26 mouse cellular contexts compared by ENCODE assay signal in the genomic region with DNA sequence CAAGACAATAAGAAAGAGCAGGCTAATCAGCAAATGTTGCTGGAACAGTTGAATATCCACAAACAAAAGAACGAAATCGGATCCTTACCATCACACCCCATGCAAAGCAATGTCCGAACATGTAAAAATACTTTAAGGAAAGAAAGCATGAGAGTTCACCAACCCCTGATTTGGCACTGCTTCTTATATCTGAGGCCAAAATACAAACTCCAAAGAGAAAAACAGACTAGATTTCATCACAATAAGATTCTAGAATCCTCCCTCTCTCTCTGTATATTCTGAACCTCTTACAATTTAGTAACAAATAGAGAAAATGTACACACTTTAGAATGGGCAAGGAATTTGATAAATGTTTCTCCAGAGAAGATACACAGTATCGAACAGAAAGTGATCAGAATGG.
DNase-seq lines count a peak whose midpoint lies in the region; ATAC-seq and TF ChIP-seq lines count a peak whose summit lies in the region.
"Had no signal": no experiment of that assay in that cellular context is flagged by ENCODE, and none has a peak within 500 bp of the region (broad histone marks: within the 10 kb centered on the region; RNA-seq: fewer than 3 reads in every experiment).

No protein-coding gene starts in this region.

- no peak overlapping the region for H3K27ac ChIP-seq in lung, postnatal 0 days (ENCODE audit: low read length)
- peak overlapping the region; percentile 83; the same call in 1 of the 2 replicates for H3K27ac ChIP-seq in limb, embryonic 10.5 days
- H3K27ac ChIP-seq in limb, embryonic 14.5 days (replicated peaks; ENCODE audit: low read depth, low read length): 0 out of 2 replicates have a peak overlapping the region, but pooled peaks have one; percentile 67
- H3K27ac ChIP-seq in gastrocnemius, adult 2 months: no peak overlapping the region
- H3K27ac ChIP-seq: embryonic facial prominence, embryonic 12.5 days; embryonic facial prominence, embryonic 15.5 days; heart, embryonic 13.5 days; hindbrain, embryonic 14.5 days; hindbrain, postnatal 0 days had no signal

- intact Hi-C loops in gastrocnemius, adult 2 months (cut with DNase I): no loop called here

- no peak for TF ChIP-seq EP300 in lung, postnatal 0 days (IDR thresholded peaks at IDR 0.05)

- no peaks in the 10 kb centered on the region for H3K36me3 ChIP-seq in lung, postnatal 0 days (ENCODE audit: insufficient read depth, low read length)
- H3K36me3 ChIP-seq in limb, embryonic 10.5 days: no peaks in the 10 kb centered on the region
- H3K36me3 ChIP-seq in limb, embryonic 14.5 days (ENCODE audit: control insufficient read depth, insufficient read depth, low read length): no peaks in the 10 kb centered on the region
- H3K36me3 ChIP-seq: embryonic facial prominence, embryonic 12.5 days; embryonic facial prominence, embryonic 15.5 days; G1E; heart, embryonic 13.5 days had no signal

- no peaks in the 10 kb centered on the region for H3K27me3 ChIP-seq in lung, postnatal 0 days (replicated peaks; ENCODE audit: insufficient read depth, low read length)
- H3K27me3 ChIP-seq in limb, embryonic 10.5 days (ENCODE audit: low read depth, poor library complexity, severe bottlenecking): no peaks in the 10 kb centered on the region
- H3K27me3 ChIP-seq in limb, embryonic 14.5 days (ENCODE audit: control insufficient read depth, insufficient read depth, low read length): no peaks in the 10 kb centered on the region
- H3K27me3 ChIP-seq: CH12.LX; embryonic facial prominence, embryonic 12.5 days; embryonic facial prominence, embryonic 15.5 days; heart, embryonic 13.5 days had no signal

- H3K4me1 ChIP-seq in lung, postnatal 0 days (ENCODE audit: insufficient read depth, low read depth, low read length): no peaks in the 10 kb centered on the region; the same call in 1 of the 2 replicates
- peaks cover 37% of the 10 kb centered on the region for H3K4me1 ChIP-seq in limb, embryonic 10.5 days
- peaks cover 34% of the 10 kb centered on the region for H3K4me1 ChIP-seq in limb, embryonic 14.5 days (ENCODE audit: control insufficient read depth, insufficient read depth, low read length)

- H3K4me2 ChIP-seq in lung, postnatal 0 days (replicated peaks; ENCODE audit: low read depth, low read length): no peak overlapping the region
- no peak overlapping the region for H3K4me2 ChIP-seq in limb, embryonic 14.5 days (replicated peaks; ENCODE audit: low read depth, low read length, severe bottlenecking)
- H3K4me2 ChIP-seq: embryonic facial prominence, embryonic 12.5 days; embryonic facial prominence, embryonic 15.5 days; heart, embryonic 13.5 days; hindbrain, embryonic 14.5 days had no signal

- peak; percentile 67 for DNase-seq in lung, postnatal 0 days (ENCODE audit: low spot score)
- DNase-seq in lung, postnatal 36 days: no peak
- no peak for DNase-seq in limb, embryonic 10.5 days (ENCODE audit: low spot score)
- no peak for DNase-seq in limb, embryonic 14.5 days (ENCODE audit: low spot score)
- DNase-seq in gastrocnemius, adult 2 months: no peak
- no peak for DNase-seq in urinary bladder, postnatal 25 days (ENCODE audit: low spot score)
- DNase-seq: adrenal gland, adult 2 months; adrenal gland, postnatal 14 days; B cell, adult 2 months; cerebellum, adult 11 months; cerebellum, adult 2 months; cerebellum, adult 9-11 months; cerebellum, postnatal 25 days; forebrain, postnatal 0 days; gastrocnemius, postnatal 25 days; heart, adult 18-20 months; heart, postnatal 14 days; heart, postnatal 4 days had no signal

- no peak overlapping the region for H3K4me3 ChIP-seq in lung, postnatal 0 days (ENCODE audit: low read depth, low read length)
- no peak overlapping the region for H3K4me3 ChIP-seq in limb, embryonic 10.5 days
- H3K4me3 ChIP-seq in limb, embryonic 14.5 days (replicated peaks; ENCODE audit: low read length): no peak overlapping the region
- H3K4me3 ChIP-seq in gastrocnemius, adult 2 months: no peak overlapping the region
- H3K4me3 ChIP-seq: embryonic facial prominence, embryonic 12.5 days; embryonic facial prominence, embryonic 15.5 days; heart, embryonic 13.5 days had no signal

- no peaks in the 10 kb centered on the region for H3K9me3 ChIP-seq in lung, postnatal 0 days (ENCODE audit: low read length)
- H3K9me3 ChIP-seq in limb, embryonic 10.5 days (replicated peaks): no peaks in the 10 kb centered on the region
- H3K9me3 ChIP-seq in limb, embryonic 14.5 days (ENCODE audit: control insufficient read depth, low read length): no peaks in the 10 kb centered on the region
- H3K9me3 ChIP-seq: embryonic facial prominence, embryonic 12.5 days; embryonic facial prominence, embryonic 15.5 days; heart, embryonic 13.5 days had no signal

- no peak overlapping the region for H3K9ac ChIP-seq in lung, postnatal 0 days (replicated peaks; ENCODE audit: low read depth)
- H3K9ac ChIP-seq in limb, embryonic 14.5 days (ENCODE audit: low read depth, low read length, severe bottlenecking): no peak overlapping the region
- H3K9ac ChIP-seq: embryonic facial prominence, embryonic 12.5 days; embryonic facial prominence, embryonic 15.5 days; forebrain, postnatal 0 days; heart, embryonic 13.5 days; hindbrain, embryonic 14.5 days had no signal

- ATAC-seq in lung, postnatal 0 days: no peak
- no peak for ATAC-seq in limb, embryonic 14.5 days (ENCODE audit: low FRiP score, low read depth)
- ATAC-seq: forebrain, embryonic 14.5 days; forebrain, postnatal 0 days; hindbrain, postnatal 0 days had no signal

- no peak for TF ChIP-seq POLR2A in limb, embryonic 14.5 days (IDR thresholded peaks at IDR 0.05; ENCODE audit: borderline replicate concordance, extremely low read depth, insufficient read depth, insufficient read length)

- WGBS in lung, postnatal 0 days: 59% methylated on average over 4 of the region's 4 CpGs
- WGBS in limb, embryonic 10.5 days: 94% methylated on average over 4 of the region's 4 CpGs
- 86% methylated on average over 4 of the region's 4 CpGs for WGBS in limb, embryonic 14.5 days

- TF ChIP-seq CTCF in lung, postnatal 0 days (IDR thresholded peaks at IDR 0.05): no peak
- TF ChIP-seq CTCF in gastrocnemius, adult 2 months (IDR thresholded peaks at IDR 0.05): no peak

Comparison
In these comparisons a context has a peak if more than half of its experiments do, and no peak if none do; other contexts are left out.
1. H3K27ac ChIP-seq: peak in limb, embryonic 10.5 days (single experiment) and limb, embryonic 14.5 days (single experiment); none in lung, postnatal 0 days (single experiment) and gastrocnemius, adult 2 months (single experiment).